Mouse (Mus musculus) CH12.LX (cell line): Measurements from ENCODE around the gene Ush2a.

Experiments used
- CTCF ChIP-seq, 2 experiments: IDR thresholded peaks in 1 of 2; conservative IDR thresholded peaks in 1 of 2; 2 replicates each; pipeline ENCODE4 v1.5.1; 2011 to 2012; ENCODE audit warnings: low read depth in 2 of 2, low read length in 2 of 2, improper control_type of control experiment in 1 of 2, inconsistent platforms in 1 of 2, mild to moderate bottlenecking in 1 of 2, moderate library complexity in 1 of 2
- ELF1 ChIP-seq: IDR thresholded peaks from 2 replicates; pipeline ENCODE4 v1.6.1; 2014; ENCODE audit warnings: low read depth, mild to moderate bottlenecking, inconsistent platforms, low read length, improper control_type of control experiment
- ETS1 ChIP-seq: conservative IDR thresholded peaks from 2 replicates; pipeline ENCODE4 v1.6.1; 2012; ENCODE audit warnings: low read depth, mild to moderate bottlenecking, inconsistent platforms, low read length, improper control_type of control experiment, moderate library complexity
- IRF4 ChIP-seq: IDR thresholded peaks from 2 replicates; pipeline ENCODE4 v1.6.1; 2014; ENCODE audit warnings: low read depth, mild to moderate bottlenecking, inconsistent platforms, low read length, improper control_type of control experiment
- JUN ChIP-seq: IDR thresholded peaks from 2 replicates; pipeline ENCODE4 v1.6.1; 2011; ENCODE audit warnings: low read depth, mild to moderate bottlenecking, low read length, improper control_type of control experiment, moderate library complexity; ENCODE audit not compliant: insufficient read depth
- JUND ChIP-seq: conservative IDR thresholded peaks from 2 replicates; pipeline ENCODE4 v1.6.1; 2011; ENCODE audit warnings: low read depth, low read length, improper control_type of control experiment
- MAFK ChIP-seq: IDR thresholded peaks from 2 replicates; pipeline ENCODE4 v1.6.1; 2011; ENCODE audit warnings: low read length, improper control_type of control experiment; ENCODE audit not compliant: insufficient replicate concordance
- MAZ ChIP-seq: IDR thresholded peaks from 2 replicates; pipeline ENCODE4 v1.6.1; 2012; ENCODE audit warnings: low read depth, mild to moderate bottlenecking, inconsistent platforms, low read length, improper control_type of control experiment, moderate library complexity
- MEF2A ChIP-seq: IDR thresholded peaks from 2 replicates; pipeline ENCODE4 v1.6.1; 2014; ENCODE audit warnings: low read depth, mild to moderate bottlenecking, inconsistent platforms, low read length, improper control_type of control experiment, borderline replicate concordance
- POLR2A ChIP-seq: IDR thresholded peaks from 2 replicates; pipeline ENCODE4 v1.6.1; 2011; ENCODE audit warnings: low read depth, mild to moderate bottlenecking, improper control_type of control experiment, low read length
- SIN3A ChIP-seq: IDR thresholded peaks from 2 replicates; pipeline ENCODE4 v1.6.1; 2012; ENCODE audit warnings: low read length, improper control_type of control experiment, inconsistent platforms
- UBTF ChIP-seq: IDR thresholded peaks from 2 replicates; pipeline ENCODE4 v1.6.1; 2012; ENCODE audit warnings: low read depth, mild to moderate bottlenecking, inconsistent platforms, low read length, improper control_type of control experiment, moderate library complexity
- USF1 ChIP-seq: IDR thresholded peaks from 2 replicates; pipeline ENCODE4 v1.6.1; 2014; ENCODE audit warnings: low read depth, mild to moderate bottlenecking, inconsistent platforms, low read length, improper control_type of control experiment
- ZC3H11A ChIP-seq: IDR thresholded peaks from 2 replicates; pipeline ENCODE4 v1.6.1; 2012; ENCODE audit warnings: low read depth, mild to moderate bottlenecking, inconsistent platforms, low read length, improper control_type of control experiment

DNA sequence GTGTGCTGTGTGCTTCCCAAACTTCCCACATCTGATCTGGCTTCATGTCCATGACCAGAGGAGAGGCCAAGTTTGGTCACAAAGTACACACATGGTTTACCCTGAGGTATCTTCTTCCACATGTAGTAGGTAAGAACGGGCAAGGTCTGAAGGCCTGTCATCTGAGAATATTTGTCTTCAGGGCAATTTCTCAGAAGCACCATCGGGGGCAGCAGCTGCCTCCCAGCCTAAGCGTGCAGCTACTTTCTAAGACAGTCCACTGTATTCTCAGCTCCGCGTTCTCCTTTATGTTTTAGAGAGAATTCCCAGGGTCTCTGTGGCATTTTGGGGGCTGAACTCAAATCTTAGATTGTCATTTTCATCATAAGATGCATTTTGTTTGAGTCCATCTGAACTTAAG, 186.1 kb downstream of the Ush2a start:
- TF ChIP-seq JUN (no peak), MAZ (no peak), USF1 (no peak), UBTF (no peak), POLR2A (no peak), SIN3A (no peak), ETS1 (no peak), CTCF (conservative IDR thresholded peaks at IDR 0.05 in 1 of 2, IDR thresholded peaks at IDR 0.05 in 1 of 2; ENCODE audit: low read depth in 2 of 2, low read length in 2 of 2) (no peak), MEF2A (no peak), JUND (no peak), MAFK (no peak), ELF1 (no peak), ZC3H11A (no peak), IRF4 (no peak)
